Mouse (Mus musculus) midbrain, embryonic 15.5 days (tissue): Measurements from ENCODE around the gene Orm3. TPM values are rescaled to one million over a fixed set of nuclear protein-coding genes. Genes with fewer than 3 reads are reported as not detected.
A peak's percentile ranks its signal among the peaks of the same experiment; 100 is the strongest.
"Not testable (repeated sequence)": the region's sequence is repeated elsewhere in the genome, so short reads cannot be mapped to it uniquely, and the experiment has no call there.

Experiments used
- ATAC-seq: fragments of 200-750 bp; cut with Nextera tagmentation; replicated peaks from 2 replicates; pipeline ENCODE4 v1.8.0; 2017; ENCODE audit warnings: moderate TSS enrichment
- H3K27ac ChIP-seq: fragments of 300-500 bp; sonication (generic); 2 replicates; pipeline ENCODE4 v1.5.1; 2015; ENCODE audit warnings: mild to moderate bottlenecking, inconsistent platforms
- H3K27me3 ChIP-seq: fragments of 300-500 bp; sonication (generic); replicated peaks from 2 replicates; pipeline ENCODE4 v1.6.1; 2015; ENCODE audit warnings: inconsistent platforms
- H3K36me3 ChIP-seq: fragments of 300-500 bp; sonication (generic); replicated peaks from 2 replicates; pipeline ENCODE4 v1.6.1; 2015; ENCODE audit warnings: inconsistent platforms
- H3K4me1 ChIP-seq: fragments of 300-500 bp; sonication (generic); 2 replicates; pipeline ENCODE4 v1.6.1; 2015; ENCODE audit warnings: inconsistent platforms
- H3K4me2 ChIP-seq: fragments of 300-500 bp; sonication (generic); 2 replicates; pipeline ENCODE4 v1.6.1; 2015; ENCODE audit warnings: inconsistent platforms, mild to moderate bottlenecking, moderate library complexity
- H3K4me3 ChIP-seq: fragments of 300-500 bp; sonication (generic); 2 replicates; pipeline ENCODE4 v1.5.1; 2015; ENCODE audit warnings: mild to moderate bottlenecking, inconsistent platforms
- H3K9ac ChIP-seq: fragments of 300-500 bp; sonication (generic); 2 replicates; pipeline ENCODE4 v1.6.1; 2015; ENCODE audit warnings: mild to moderate bottlenecking, inconsistent platforms
- H3K9me3 ChIP-seq: fragments of 300-500 bp; sonication (generic); 2 replicates; pipeline ENCODE4 v1.6.1; 2016; ENCODE audit warnings: inconsistent platforms
- WGBS: fragments of 180-500 bp; shearing (Covaris S2); methylation state at CpG from one replicate; pipeline ENCODE4 v1.1.7; 2015; ENCODE audit warnings: mixed read lengths; 5-methylcytosine and 5-hydroxymethylcytosine counted together
- polyA plus RNA-seq: library from polyadenylated mRNA; unstranded; fragments of >200 nt; fragmentation: Nextera tagmentation; extraction: Ambion mirVana; gene quantifications from 2 replicates; pipeline ENCODE4 v1.2.1, GENCODE M21; 2015

The Orm3 gene
- not detected in 2 replicates for polyA plus RNA-seq

DNA sequence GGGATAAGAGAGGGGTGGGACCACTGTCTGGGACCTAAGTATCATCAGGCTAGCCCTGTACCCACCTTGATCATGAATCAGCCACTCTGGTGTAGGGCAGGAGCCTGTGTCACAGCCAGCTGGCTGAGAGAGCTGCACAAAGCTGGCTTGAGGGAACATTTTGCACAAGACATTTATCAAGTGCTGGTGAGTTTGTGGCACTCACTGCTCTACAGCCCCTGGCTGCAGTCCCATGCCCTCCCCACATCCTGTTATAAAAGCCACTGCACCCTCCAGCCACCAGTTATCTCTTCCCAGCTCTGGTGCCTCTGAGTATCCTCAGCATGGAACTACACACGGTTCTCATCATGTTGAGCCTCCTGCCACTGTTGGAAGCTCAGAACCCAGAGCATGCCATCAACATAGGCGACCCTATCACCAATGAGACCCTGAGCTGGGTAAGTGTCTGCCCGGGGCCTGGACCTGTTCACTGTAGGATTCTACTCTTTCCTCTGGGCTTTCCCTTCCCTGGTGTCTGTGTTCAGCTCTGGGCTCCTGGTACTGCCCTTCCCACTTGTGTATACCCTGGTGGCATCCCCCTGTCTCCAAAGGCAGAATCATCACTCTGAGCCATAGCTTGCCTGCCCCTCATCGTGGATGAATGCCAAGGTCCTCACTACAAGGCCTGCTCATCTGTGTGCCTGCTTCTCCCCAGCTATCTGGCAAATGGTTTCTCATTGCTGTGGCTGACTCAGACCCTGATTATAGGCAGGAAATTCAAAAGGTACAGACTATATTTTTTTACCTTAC lies at the start of gene Orm3:
Orm3 (plus strand) TSS at position 286 of the 789 bp plus-strand sequence.
- H3K27me3 ChIP-seq: no peaks in the 10 kb centered on the region
- no peak within 1 kb of the TSS for H3K4me3 ChIP-seq
- ATAC-seq: no peak
- no peak within 1 kb of the TSS for H3K9ac ChIP-seq
- H3K9me3 ChIP-seq: no peaks in the 10 kb centered on the region
- no peak within 1 kb of the TSS for H3K27ac ChIP-seq
- no peaks in the 10 kb centered on the region for H3K4me1 ChIP-seq
- H3K36me3 ChIP-seq: no peaks in the 10 kb centered on the region
- WGBS: 84% methylated on average over 4 of the region's 4 CpGs
- no peak within 1 kb of the TSS for H3K4me2 ChIP-seq

DNA sequence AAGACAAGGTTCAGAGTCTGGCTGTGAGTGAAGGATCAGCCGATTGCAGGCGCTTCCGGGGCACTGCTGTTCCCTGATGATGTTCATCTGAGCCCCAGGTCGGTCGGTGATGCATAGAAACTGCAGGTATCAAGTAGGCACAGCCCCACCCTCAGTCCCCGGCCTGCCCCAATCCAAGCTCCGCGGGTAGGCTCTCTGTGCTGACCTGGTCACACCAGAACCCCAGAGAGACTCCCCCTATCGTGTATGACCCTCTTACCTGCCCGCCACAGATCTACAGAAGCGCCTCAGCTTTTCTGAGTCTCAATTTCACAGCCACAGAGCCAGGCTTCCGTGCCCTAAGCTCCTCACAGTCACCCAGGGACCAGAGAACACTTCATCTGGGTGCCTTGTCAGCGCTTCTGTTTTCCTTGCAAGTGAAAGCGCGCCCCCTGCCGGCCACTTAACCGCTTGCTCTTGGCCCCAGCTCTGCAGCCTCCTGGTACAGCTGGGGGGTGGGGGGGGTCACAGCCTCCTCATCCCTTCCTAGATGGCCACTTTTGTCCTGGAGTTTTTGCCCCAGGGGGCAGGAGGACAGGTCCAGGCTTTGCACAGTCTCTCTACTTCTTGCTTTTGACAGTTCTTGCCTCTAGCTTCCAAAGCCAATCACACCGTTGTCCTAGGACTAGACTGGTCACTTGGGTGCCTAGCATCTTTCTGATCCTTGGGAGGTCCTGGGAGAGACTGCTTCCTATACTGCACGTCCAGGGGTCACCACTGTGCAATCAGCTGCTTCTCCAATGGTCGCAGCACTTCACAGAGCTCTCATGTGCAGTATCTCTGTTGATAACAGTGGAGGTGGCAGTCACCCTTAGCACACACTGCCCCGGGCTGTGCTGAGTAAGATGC lies 48.5 kb upstream of the Orm3 start:
- 33% methylated on average over 21 of the region's 21 CpGs for WGBS
- Histone ChIP-seq H3K4me3 (no peak overlapping the region), H3K4me1 (no peaks in the 10 kb centered on the region), H3K9me3 (no peaks in the 10 kb centered on the region), H3K9ac (no peak overlapping the region), H3K27me3 (no peaks in the 10 kb centered on the region), H3K4me2 (no peak overlapping the region), H3K27ac (no peak overlapping the region), H3K36me3 (no peaks in the 10 kb centered on the region)
- peak; percentile 65 for ATAC-seq

DNA sequence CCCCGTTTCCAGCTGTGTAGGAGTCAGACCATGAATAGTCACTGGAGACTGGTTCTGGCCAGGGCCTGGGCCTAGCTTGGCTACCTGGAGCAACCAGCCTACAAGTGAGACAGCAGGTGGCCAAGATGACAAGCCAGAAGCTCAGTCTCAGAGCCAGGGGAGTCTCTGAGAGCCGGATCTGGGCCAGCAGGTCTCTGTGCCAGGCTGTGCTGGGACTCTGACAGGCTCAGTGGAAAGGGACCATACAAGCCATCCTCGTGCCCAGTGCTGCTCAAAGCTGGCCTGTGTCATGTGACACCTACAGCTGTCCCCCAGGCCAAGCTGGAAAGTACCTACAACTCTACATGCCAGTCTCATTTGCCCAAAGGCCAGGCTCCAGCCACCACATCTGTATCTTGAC lies 47.6 kb upstream of the Orm3 start:
- no peaks in the 10 kb centered on the region for H3K27me3 ChIP-seq
- no peak overlapping the region for H3K9ac ChIP-seq
- H3K27ac ChIP-seq: no peak overlapping the region
- no peaks in the 10 kb centered on the region for H3K4me1 ChIP-seq
- H3K9me3 ChIP-seq: no peaks in the 10 kb centered on the region
- H3K36me3 ChIP-seq: no peaks in the 10 kb centered on the region
- no peak overlapping the region for H3K4me3 ChIP-seq
- WGBS: 89% methylated on average over 3 of the region's 3 CpGs
- H3K4me2 ChIP-seq: no peak overlapping the region
- peak; percentile 34; the same call in 1 of the 2 replicates for ATAC-seq

- H3K9ac ChIP-seq: no peak overlapping the region
- no peak overlapping the region for H3K4me3 ChIP-seq
- H3K36me3 ChIP-seq: no peaks in the 10 kb centered on the region
- no peak overlapping the region for H3K4me2 ChIP-seq
- no peak for ATAC-seq
- WGBS: 75% methylated on average over 10 of the region's 10 CpGs
- no peaks in the 10 kb centered on the region for H3K4me1 ChIP-seq
- no peaks in the 10 kb centered on the region for H3K9me3 ChIP-seq
- H3K27ac ChIP-seq: no peak overlapping the region
- no peaks in the 10 kb centered on the region for H3K27me3 ChIP-seq
Observed at GRCm38 (mm10) chr4:63310247-63310855, 45.6 kb upstream of the Orm3 start.

DNA sequence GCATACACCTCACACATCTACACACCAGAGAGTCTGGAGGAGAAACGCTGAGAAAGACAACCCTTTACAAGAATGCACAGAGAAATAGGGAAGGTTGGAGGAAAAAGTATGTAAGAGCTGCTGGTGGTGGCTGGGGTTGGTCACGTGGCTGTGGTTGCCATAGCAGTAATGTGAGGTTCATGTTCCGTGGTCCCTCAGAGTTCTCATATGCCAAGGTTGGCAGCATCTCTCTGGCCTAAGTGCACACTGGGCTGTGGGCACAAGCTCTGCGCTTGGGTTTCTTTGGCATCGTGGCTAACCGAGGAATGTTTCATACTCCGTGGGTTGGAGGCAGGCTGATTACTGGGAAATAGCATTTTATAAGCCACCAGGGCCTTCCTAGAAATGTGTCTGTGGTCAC lies 44.5 kb upstream of the Orm3 start:
- no peak overlapping the region for H3K4me3 ChIP-seq
- no peak overlapping the region for H3K9ac ChIP-seq

DNA sequence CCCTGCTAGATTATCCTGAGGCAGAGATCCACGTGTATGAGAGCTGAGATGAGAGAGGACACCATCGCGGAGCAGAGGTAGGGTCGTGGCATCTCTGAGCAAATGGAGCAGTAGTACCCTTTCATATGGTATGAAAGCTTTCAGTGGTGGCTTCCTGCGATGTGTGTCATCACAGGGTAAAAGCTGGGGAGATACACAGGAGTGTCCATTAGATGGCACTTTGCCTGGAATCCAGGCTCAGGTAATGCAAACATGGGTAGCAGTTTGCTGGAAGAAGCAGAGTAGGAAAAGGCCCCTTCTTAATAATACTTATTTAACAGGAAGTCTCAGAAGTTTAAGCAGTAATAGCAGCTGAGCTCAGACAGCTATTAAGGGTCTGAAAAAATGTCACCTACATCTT lies 41.9 kb upstream of the Orm3 start:
- WGBS: 78% methylated on average over 5 of the region's 5 CpGs
- no peak overlapping the region for H3K4me3 ChIP-seq
- no peak overlapping the region for H3K27ac ChIP-seq
- no peaks in the 10 kb centered on the region for H3K4me1 ChIP-seq
- no peak for ATAC-seq
- no peaks in the 10 kb centered on the region for H3K36me3 ChIP-seq
- no peaks in the 10 kb centered on the region for H3K9me3 ChIP-seq
- no peak overlapping the region for H3K4me2 ChIP-seq
- no peak overlapping the region for H3K9ac ChIP-seq
- no peaks in the 10 kb centered on the region for H3K27me3 ChIP-seq

More for the DNA sequence above, 44.5 kb upstream of the Orm3 start:
- Histone ChIP-seq H3K4me2 (no peak overlapping the region), H3K36me3 (no peaks in the 10 kb centered on the region), H3K9me3 (no peaks in the 10 kb centered on the region), H3K27ac (no peak overlapping the region), H3K27me3 (no peaks in the 10 kb centered on the region), H3K4me1 (no peaks in the 10 kb centered on the region)
- ATAC-seq: no peak
- WGBS: 90% methylated on average over 7 of the region's 7 CpGs

DNA sequence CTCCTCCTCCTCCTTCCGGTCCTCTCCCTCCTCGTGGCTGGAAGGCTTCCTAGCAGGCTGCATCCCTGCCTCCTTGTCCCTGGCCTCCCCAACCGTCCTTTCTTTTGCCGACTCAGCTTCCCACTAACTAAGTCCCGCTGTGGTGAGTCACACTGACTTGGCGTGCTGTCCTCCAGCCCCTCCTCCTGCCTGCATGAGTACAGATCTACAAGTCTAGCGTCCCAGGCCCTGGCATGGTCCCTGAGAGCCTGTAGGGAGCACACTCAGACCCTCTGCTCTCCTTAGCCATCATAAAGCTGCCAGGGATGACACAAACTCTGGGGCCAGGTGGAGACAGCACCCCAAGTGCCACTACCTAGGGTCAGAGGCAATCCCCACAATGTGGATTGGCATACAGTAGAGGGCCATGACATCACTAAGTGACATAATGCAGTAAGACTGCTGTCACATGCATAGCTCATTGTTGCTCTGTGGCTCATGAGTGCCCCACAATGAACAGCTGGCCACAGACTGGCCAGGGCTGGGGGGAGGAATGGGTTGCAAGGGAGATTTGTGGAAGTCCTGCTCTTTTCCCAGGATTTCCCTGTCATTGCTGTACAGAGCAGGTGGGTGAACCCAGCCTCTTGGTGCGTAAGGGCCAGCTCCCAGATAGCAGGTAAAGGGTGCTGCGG lies 39.8 kb upstream of the Orm3 start:
- ATAC-seq: no peak
- no peaks in the 10 kb centered on the region for H3K4me1 ChIP-seq
- no peaks in the 10 kb centered on the region for H3K9me3 ChIP-seq
- H3K36me3 ChIP-seq: no peaks in the 10 kb centered on the region
- no peak overlapping the region for H3K4me3 ChIP-seq
- no peak overlapping the region for H3K4me2 ChIP-seq
- H3K9ac ChIP-seq: no peak overlapping the region
- 76% methylated on average over 9 of the region's 9 CpGs for WGBS
- H3K27ac ChIP-seq: no peak overlapping the region
- no peaks in the 10 kb centered on the region for H3K27me3 ChIP-seq

GRCm38 (mm10) chr4:63319566-63319965 lies 36.4 kb upstream of the Orm3 start:
- ATAC-seq, H3K27ac ChIP-seq, H3K27me3 ChIP-seq, H3K9me3 ChIP-seq, H3K4me3 ChIP-seq, H3K36me3 ChIP-seq, H3K9ac ChIP-seq, H3K4me2 ChIP-seq, H3K4me1 ChIP-seq: not testable (repeated sequence)
- WGBS: 23% methylated on average over 3 of the region's 3 CpGs

GRCm38 (mm10) chr4:63323275-63323815 lies 32.6 kb upstream of the Orm3 start:
- Histone ChIP-seq H3K4me2 (no peak overlapping the region), H3K4me3 (no peak overlapping the region), H3K27me3 (no peaks in the 10 kb centered on the region), H3K27ac (no peak overlapping the region), H3K4me1 (no peaks in the 10 kb centered on the region), H3K9me3 (peaks cover 4% of the 10 kb centered on the region; the same call in 1 of the 2 replicates), H3K9ac (no peak overlapping the region), H3K36me3 (no peaks in the 10 kb centered on the region)
- ATAC-seq: no peak
- 86% methylated on average over 8 of the region's 8 CpGs for WGBS

GRCm38 (mm10) chr4:63333403-63333802 lies 22.6 kb upstream of the Orm3 start:
- H3K4me1 ChIP-seq: no peaks in the 10 kb centered on the region
- no peaks in the 10 kb centered on the region for H3K36me3 ChIP-seq
- no peak overlapping the region for H3K4me3 ChIP-seq
- no peaks in the 10 kb centered on the region for H3K27me3 ChIP-seq
- H3K27ac ChIP-seq: no peak overlapping the region
- no peak for ATAC-seq
- H3K9me3 ChIP-seq: no peaks in the 10 kb centered on the region
- H3K4me2 ChIP-seq: no peak overlapping the region
- WGBS: 84% methylated on average over 4 of the region's 4 CpGs
- no peak overlapping the region for H3K9ac ChIP-seq

- H3K4me1 ChIP-seq: no peaks in the 10 kb centered on the region
- H3K36me3 ChIP-seq: no peaks in the 10 kb centered on the region
- 61% methylated on average over 3 of the region's 3 CpGs for WGBS
- H3K27me3 ChIP-seq: no peaks in the 10 kb centered on the region
- no peaks in the 10 kb centered on the region for H3K9me3 ChIP-seq
- no peak overlapping the region for H3K4me3 ChIP-seq
- no peak for ATAC-seq
- no peak overlapping the region for H3K9ac ChIP-seq
- H3K27ac ChIP-seq: no peak overlapping the region
- H3K4me2 ChIP-seq: no peak overlapping the region
Observed at GRCm38 (mm10) chr4:63338414-63339076, 17.4 kb upstream of the Orm3 start.
